Mouse (Mus musculus) intestine, embryonic 16.5 days (tissue): ENCODE measurements around the gene Olfr73. TPM values are rescaled to one million over a fixed set of nuclear protein-coding genes. Genes with fewer than 3 reads are reported as not detected.
"Not testable (repeated sequence)": the region's sequence is repeated elsewhere in the genome, so short reads cannot be mapped to it uniquely, and the experiment has no call there.

Experiments used
- ATAC-seq: fragments of 200-750 bp; cut with Nextera tagmentation; 2 replicates; pipeline ENCODE4 v1.8.0; 2017; ENCODE audit warnings: moderate TSS enrichment, moderate library complexity
- H3K27ac ChIP-seq: fragments of 300-500 bp; sonication (generic); 2 replicates; pipeline ENCODE4 v1.5.1; 2014; ENCODE audit warnings: mild to moderate bottlenecking, low read length
- H3K27me3 ChIP-seq: fragments of 300-500 bp; sonication (generic); replicated peaks from 2 replicates; pipeline ENCODE4 v1.6.1; 2014; ENCODE audit warnings: low read length, control low read depth, mixed read lengths; ENCODE audit not compliant: control insufficient read depth, insufficient read depth
- H3K36me3 ChIP-seq: fragments of 300-500 bp; sonication (generic); 2 replicates; pipeline ENCODE4 v1.6.1; 2014; ENCODE audit warnings: low read length, control low read depth; ENCODE audit not compliant: control insufficient read depth, insufficient read depth
- H3K4me1 ChIP-seq: fragments of 300-500 bp; sonication (generic); 2 replicates; pipeline ENCODE4 v1.6.1; 2014; ENCODE audit warnings: low read length, control low read depth, mixed read lengths; ENCODE audit not compliant: control insufficient read depth, insufficient read depth
- H3K4me2 ChIP-seq: fragments of 300-500 bp; sonication (generic); 2 replicates; pipeline ENCODE4 v1.6.1; 2014; ENCODE audit warnings: low read depth, low read length, control low read depth
- H3K4me3 ChIP-seq: fragments of 300-500 bp; sonication (generic); 2 replicates; pipeline ENCODE4 v1.5.1; 2014; ENCODE audit warnings: mild to moderate bottlenecking, low read length
- H3K9ac ChIP-seq: fragments of 300-500 bp; sonication (generic); 2 replicates; pipeline ENCODE4 v1.6.1; 2014; ENCODE audit warnings: low read depth, low read length
- H3K9me3 ChIP-seq: fragments of 300-500 bp; sonication (generic); 2 replicates; pipeline ENCODE4 v1.6.1; 2016; ENCODE audit warnings: low read length, control low read depth; ENCODE audit not compliant: control insufficient read depth
- WGBS: fragments of 180-500 bp; shearing (Covaris S2); extraction: QIAGEN DNeasy Blood & Tissue Kit; methylation state at CpG from one replicate; pipeline ENCODE4 v1.1.7; 2014; 5-methylcytosine and 5-hydroxymethylcytosine counted together
- polyA plus RNA-seq: library from polyadenylated mRNA; unstranded; fragments of >200 nt; fragmentation: Nextera tagmentation; extraction: Ambion mirVana; gene quantifications from 2 replicates; pipeline ENCODE4 v1.2.1, GENCODE M21; 2015

Olfr73 gene
- 0.07 TPM in 1 of 2 replicates, not detected in the other for polyA plus RNA-seq

DNA sequence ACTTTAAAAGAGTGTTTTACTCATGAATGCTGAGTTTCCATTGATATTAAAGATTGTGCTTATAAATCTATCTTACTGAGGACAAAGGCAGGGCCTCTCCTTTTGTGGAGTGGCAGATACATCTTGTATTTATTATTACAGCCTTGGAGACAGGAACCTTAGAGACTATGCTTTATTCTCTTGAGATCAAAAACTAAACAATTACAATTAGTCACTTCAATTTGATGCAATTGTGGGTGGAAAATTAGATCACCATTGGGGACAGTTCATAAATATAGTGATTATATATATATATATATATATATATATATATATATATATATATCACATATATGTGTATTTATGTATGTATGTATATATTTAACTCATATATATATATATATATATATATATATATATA is at the start of gene Olfr73:
Olfr73 (minus strand) TSS at position 101 of the 400 bp plus-strand sequence.
- Histone ChIP-seq H3K27ac (no peak within 1 kb of the TSS), H3K4me2 (no peak within 1 kb of the TSS), H3K9ac (no peak within 1 kb of the TSS), H3K4me1 (no peaks in the 10 kb centered on the region), H3K36me3 (no peaks in the 10 kb centered on the region), H3K4me3 (no peak within 1 kb of the TSS), H3K27me3 (no peaks in the 10 kb centered on the region), H3K9me3 (no peaks in the 10 kb centered on the region)
- ATAC-seq = no peak

DNA sequence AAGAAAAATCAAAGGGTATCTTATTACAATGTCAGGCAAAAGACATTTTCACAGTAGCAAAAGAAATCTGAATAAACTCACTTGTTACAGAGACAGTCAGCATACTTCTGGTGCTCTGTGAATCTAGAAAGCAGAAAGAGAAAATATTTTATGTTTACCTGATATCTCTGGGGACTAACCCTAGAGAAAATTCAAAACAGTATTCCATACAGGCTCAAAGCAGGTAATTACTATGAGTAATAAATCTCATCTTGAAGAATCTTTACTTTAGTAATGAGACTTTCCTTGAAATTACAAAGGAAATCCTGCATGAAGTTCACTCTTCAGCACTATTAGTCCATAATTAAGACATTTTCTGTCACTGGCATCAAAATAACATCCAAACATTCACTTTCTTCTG is 34.2 kb upstream of the Olfr73 start, which contains the start of gene Olfr1163:
Olfr1163 (minus strand) TSS at position 101 of the 400 bp plus-strand sequence.
- no peaks in the 10 kb centered on the region for H3K9me3 ChIP-seq
- H3K27me3 ChIP-seq = no peaks in the 10 kb centered on the region
- no peak within 1 kb of the TSS for H3K4me2 ChIP-seq
- H3K4me3 ChIP-seq = no peak within 1 kb of the TSS
- no peak within 1 kb of the TSS for H3K27ac ChIP-seq
- no peaks in the 10 kb centered on the region for H3K4me1 ChIP-seq
- no peak for ATAC-seq
- H3K9ac ChIP-seq = no peak within 1 kb of the TSS
- no peaks in the 10 kb centered on the region for H3K36me3 ChIP-seq

DNA sequence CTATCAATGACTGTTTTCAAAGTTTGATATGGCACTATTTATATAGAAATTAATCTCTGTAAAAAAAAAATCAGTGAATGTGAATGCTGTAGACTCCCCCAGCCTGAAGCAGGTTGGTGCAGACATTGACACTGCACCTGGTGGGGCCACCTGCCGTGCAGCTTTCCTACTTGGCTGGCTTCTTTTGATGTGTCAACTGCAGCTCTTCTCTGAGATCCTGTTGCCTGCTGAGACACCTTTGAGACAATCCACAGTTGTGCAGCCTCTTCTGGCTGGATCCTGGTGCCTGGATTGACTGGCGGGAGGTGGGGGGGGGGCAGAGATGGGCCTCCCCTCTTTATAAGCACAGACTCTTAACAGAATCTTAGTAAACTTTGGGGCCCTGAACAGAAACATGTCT is 26.1 kb upstream of the Olfr73 start:
- Histone ChIP-seq H3K27ac (no peak overlapping the region), H3K36me3 (no peaks in the 10 kb centered on the region), H3K27me3 (no peaks in the 10 kb centered on the region), H3K4me2 (no peak overlapping the region), H3K9ac (no peak overlapping the region), H3K4me3 (no peak overlapping the region), H3K9me3 (no peaks in the 10 kb centered on the region), H3K4me1 (no peaks in the 10 kb centered on the region)
- WGBS = 87% methylated on average over 2 of the region's 2 CpGs
- no peak for ATAC-seq

DNA sequence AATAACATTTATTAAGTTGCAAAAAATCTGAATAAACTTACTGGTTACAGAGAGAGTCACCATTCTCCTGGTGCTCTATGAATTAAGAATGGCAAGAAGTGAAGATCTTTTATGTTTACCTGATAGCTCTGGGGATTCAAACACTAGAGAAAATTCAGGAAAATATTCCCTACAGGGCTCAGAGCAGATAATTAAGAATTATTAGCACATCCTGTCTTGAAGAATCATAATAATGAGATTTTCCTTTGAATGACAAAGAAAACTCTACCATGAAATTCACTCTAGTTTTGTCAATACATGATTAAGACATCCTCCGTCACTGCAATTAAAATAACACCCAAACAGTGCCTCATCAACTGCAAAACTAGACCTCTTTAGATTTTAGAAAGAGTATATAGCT is 13.5 kb upstream of the Olfr73 start, which contains the start of gene Olfr1162:
Olfr1162 (minus strand) TSS at position 101 of the 400 bp plus-strand sequence.
- Histone ChIP-seq H3K9me3 (no peaks in the 10 kb centered on the region), H3K9ac (no peak within 1 kb of the TSS), H3K4me1 (no peaks in the 10 kb centered on the region), H3K4me3 (no peak within 1 kb of the TSS), H3K4me2 (no peak within 1 kb of the TSS), H3K27me3 (no peaks in the 10 kb centered on the region), H3K27ac (no peak within 1 kb of the TSS), H3K36me3 (no peaks in the 10 kb centered on the region)
- WGBS = 84% methylated on average over 1 of the region's 1 CpGs
- ATAC-seq = no peak

DNA sequence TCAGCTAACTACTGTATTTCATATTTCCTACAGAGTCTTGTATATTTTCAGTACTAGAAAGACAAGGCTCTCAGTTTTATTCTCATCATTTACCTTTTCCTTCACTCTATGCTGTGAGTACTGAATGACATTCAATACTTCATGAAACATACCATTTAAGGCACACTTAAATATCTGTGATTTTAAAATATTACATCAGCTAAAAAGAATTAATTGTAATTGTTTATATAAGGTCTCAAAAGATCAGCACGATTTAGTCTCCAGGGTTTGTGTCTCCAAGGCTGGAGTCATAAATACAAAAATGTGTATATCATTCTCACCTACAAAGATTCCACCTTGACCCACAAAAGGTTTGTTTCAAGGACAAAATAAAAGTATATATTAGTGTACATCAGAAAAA is 15.0 kb downstream of the Olfr73 start, which contains the start of gene Olfr1161:
Olfr1161 (plus strand) TSS at position 301 of the 400 bp plus-strand sequence.
- H3K27ac ChIP-seq, H3K36me3 ChIP-seq, H3K4me3 ChIP-seq, H3K27me3 ChIP-seq, H3K4me1 ChIP-seq, H3K9ac ChIP-seq, H3K4me2 ChIP-seq, H3K9me3 ChIP-seq, ATAC-seq: not testable (repeated sequence)
- 67% methylated on average over 1 of the region's 1 CpGs for WGBS

DNA sequence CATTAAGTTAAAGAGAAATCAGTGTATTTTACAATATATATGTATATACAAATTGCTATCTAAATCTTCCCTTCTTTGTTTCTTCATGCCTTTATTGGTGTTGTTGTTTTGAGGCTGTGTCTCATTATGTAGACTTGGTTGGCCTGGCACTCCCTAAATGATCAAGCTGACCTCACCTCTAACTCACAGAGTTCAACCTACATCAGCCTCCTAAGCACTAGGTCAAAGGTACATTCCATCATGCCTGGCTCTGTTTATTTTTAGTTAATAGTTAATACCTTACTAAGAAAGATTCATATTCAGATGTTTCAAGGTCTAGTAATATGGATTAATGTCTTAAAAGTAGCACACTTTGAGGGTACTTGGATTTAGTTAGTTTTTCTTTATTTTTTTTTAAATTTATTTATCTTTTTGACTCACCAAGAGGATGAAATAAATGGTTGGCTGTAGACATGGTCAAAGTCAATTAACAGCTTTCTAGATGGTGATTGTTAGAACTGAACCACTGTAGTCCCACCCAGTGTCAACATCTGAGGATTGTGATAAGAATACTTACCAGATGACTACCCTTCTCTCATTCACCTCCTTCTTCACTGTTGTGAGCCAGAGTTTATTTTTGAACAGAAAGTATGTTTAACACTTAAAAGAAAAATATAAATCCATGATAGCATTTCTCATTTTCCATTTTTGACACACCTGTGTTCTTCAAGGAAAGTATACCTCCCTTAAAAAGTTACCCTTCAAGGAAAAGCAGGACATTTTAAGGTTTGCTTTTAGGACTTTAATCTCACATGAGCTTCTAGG is 29.8 kb downstream of the Olfr73 start, which contains the start of gene Olfr1160:
Olfr1160 (minus strand) TSS at position 754 of the 804 bp plus-strand sequence.
- Histone ChIP-seq H3K4me1 (no peaks in the 10 kb centered on the region), H3K9me3 (no peaks in the 10 kb centered on the region), H3K4me3 (no peak within 1 kb of the TSS), H3K36me3 (no peaks in the 10 kb centered on the region), H3K27ac (no peak within 1 kb of the TSS), H3K27me3 (no peaks in the 10 kb centered on the region), H3K4me2 (no peak within 1 kb of the TSS), H3K9ac (no peak within 1 kb of the TSS)
- peak; percentile 99 for ATAC-seq

DNA sequence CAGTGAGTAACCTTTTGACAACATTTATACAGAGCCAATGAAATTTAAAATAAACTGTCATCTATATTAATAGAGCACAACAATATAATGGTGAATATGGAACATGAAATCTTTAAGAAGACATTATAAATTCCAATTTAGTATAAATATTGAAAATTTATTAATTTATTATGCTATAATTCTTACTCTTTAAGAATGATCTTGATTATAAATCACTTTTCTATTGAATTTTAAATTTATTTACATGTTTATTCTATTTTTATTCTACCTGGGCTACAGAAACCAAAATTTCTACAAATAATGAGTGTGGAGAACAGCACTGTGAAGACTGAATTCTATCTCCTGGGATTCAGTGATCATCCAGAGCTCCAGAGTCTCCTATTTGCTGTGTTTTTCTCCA is 47.7 kb downstream of the Olfr73 start, which contains the start of gene Olfr1158:
Olfr1158 (plus strand) TSS at position 301 of the 400 bp plus-strand sequence.
- Histone ChIP-seq H3K4me3 (no peak within 1 kb of the TSS), H3K27me3 (no peaks in the 10 kb centered on the region), H3K9ac (no peak within 1 kb of the TSS), H3K27ac (no peak within 1 kb of the TSS), H3K36me3 (no peaks in the 10 kb centered on the region), H3K4me1 (no peaks in the 10 kb centered on the region), H3K4me2 (no peak within 1 kb of the TSS), H3K9me3 (no peaks in the 10 kb centered on the region)
- no peak for ATAC-seq

Other genes starting within 250 kb of the Olfr73 start
- not detected in 2 replicates for gene Olfr1143, start 237.1 kb downstream of the Olfr73 start, polyA plus RNA-seq
- gene Olfr1145, start 227.9 kb downstream of the Olfr73 start, polyA plus RNA-seq = not detected in 2 replicates
- not detected in 2 replicates for gene Olfr1148, start 207.2 kb downstream of the Olfr73 start, polyA plus RNA-seq
- not detected in 2 replicates for gene Olfr1150-ps1, start 193.7 kb downstream of the Olfr73 start, polyA plus RNA-seq
- gene Olfr1151, start 181.8 kb downstream of the Olfr73 start, polyA plus RNA-seq = not detected in 2 replicates
- gene Olfr1152, start 171.2 kb downstream of the Olfr73 start, polyA plus RNA-seq = not detected in 2 replicates
- not detected in 2 replicates for gene Olfr1153, start 142.7 kb downstream of the Olfr73 start, polyA plus RNA-seq
- not detected in 2 replicates for gene Olfr1154, start 132.5 kb downstream of the Olfr73 start, polyA plus RNA-seq
- gene Olfr1155, start 92.6 kb downstream of the Olfr73 start, polyA plus RNA-seq = not detected in 2 replicates
- not detected in 2 replicates for gene Olfr1156, start 84.6 kb downstream of the Olfr73 start, polyA plus RNA-seq
- gene Olfr1157, start 69.4 kb downstream of the Olfr73 start, polyA plus RNA-seq = not detected in 2 replicates
- gene Olfr74, start 63.0 kb downstream of the Olfr73 start, polyA plus RNA-seq = not detected in 2 replicates
- gene Olfr1158, start 47.6 kb downstream of the Olfr73 start, polyA plus RNA-seq = not detected in 2 replicates
- not detected in 2 replicates for gene Olfr1160, start 29.4 kb downstream of the Olfr73 start, polyA plus RNA-seq
- gene Olfr1161, start 14.9 kb downstream of the Olfr73 start, polyA plus RNA-seq = not detected in 2 replicates
- not detected in 2 replicates for gene Olfr1162, start 13.4 kb upstream of the Olfr73 start, polyA plus RNA-seq
- not detected in 2 replicates for gene Olfr1163, start 34.1 kb upstream of the Olfr73 start, polyA plus RNA-seq
- gene Olfr1164, start 56.3 kb upstream of the Olfr73 start, polyA plus RNA-seq = not detected in 2 replicates
- gene Olfr1166, start 90.6 kb upstream of the Olfr73 start, polyA plus RNA-seq = not detected in 2 replicates
- gene Olfr1167, start 117.5 kb upstream of the Olfr73 start, polyA plus RNA-seq = not detected in 2 replicates
- gene Olfr1168, start 144.2 kb upstream of the Olfr73 start, polyA plus RNA-seq = not detected in 2 replicates
- not detected in 2 replicates for gene Olfr1170, start 190.6 kb upstream of the Olfr73 start, polyA plus RNA-seq
- gene Olfr1173, start 242.2 kb upstream of the Olfr73 start, polyA plus RNA-seq = not detected in 2 replicates